Mouse (Mus musculus): Measurements from ENCODE around the gene Ubald2.

The Ubald2 gene

GRCm38 (mm10) chr11:116431428-116432077 is 2.3 kb upstream of the Ubald2 start:
- no peak for ATAC-seq (ENCODE audit: insufficient number of reproducible peaks, low FRiP score, low TSS enrichment)

DNA sequence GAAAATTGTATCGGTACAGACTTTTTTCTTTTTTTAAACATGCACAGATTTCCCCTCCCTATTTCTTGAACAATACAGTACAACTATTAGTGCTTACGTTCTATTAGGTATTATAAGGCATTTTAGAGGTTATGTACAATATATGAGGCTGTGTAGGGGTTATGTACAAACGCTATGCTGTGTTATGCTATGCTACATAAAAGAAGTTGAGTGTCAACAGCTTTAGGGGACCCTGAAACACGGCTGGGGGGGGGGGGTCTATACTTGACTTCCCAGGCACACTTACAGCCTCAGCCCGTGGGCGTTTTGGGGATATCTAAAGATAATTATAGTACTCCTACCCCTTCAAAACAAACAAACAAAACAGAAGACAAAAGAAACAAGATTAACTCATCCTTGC is 1.8 kb upstream of the Ubald2 start:
- ATAC-seq (ENCODE audit: insufficient number of reproducible peaks, low FRiP score, low TSS enrichment) = no peak

- ATAC-seq (ENCODE audit: insufficient number of reproducible peaks, low FRiP score, low TSS enrichment) = no peak
These were observed 1.1 kb upstream of the Ubald2 start for GRCm38 (mm10) chr11:116432593-116433355.

DNA sequence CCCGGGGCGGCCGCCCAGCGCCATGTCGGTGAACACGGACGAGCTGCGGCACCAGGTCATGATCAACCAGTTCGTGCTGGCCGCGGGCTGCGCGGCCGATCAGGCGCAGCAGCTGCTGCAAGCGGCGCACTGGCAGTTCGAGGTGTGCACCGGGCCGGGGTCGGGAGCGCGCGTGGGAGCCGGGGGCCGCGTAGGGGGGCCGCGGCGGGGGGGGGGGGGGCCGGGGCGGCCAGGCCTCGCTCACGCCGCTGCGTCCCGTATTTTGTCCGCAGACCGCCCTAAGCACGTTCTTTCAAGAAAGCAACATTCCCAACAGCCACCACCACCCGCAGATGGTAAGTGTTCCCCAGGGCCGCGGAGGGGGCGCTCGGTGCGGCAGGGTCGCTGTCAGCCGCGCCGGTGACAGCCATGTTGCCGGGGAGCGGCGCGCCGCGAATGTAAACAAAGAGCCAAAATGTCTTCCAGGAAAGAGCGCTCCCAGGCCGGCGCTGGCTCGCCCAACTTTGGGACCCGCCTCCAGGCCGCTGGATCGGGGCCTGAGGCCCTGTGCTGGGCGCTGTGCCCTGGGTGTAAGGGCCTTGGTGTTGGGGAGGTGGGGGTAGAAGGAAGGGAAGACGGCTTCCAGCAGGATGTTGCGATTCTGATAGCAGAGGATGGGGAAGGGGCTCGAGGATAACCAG is 533 bp downstream of the Ubald2 start:
- no peak for ATAC-seq (ENCODE audit: insufficient number of reproducible peaks, low FRiP score, low TSS enrichment)

- ATAC-seq (ENCODE audit: insufficient number of reproducible peaks, low FRiP score, low TSS enrichment) = no peak
These were observed 1.3 kb downstream of the Ubald2 start for GRCm38 (mm10) chr11:116434967-116435752.

- ATAC-seq (ENCODE audit: insufficient number of reproducible peaks, low FRiP score, low TSS enrichment) = no peak
These were observed 2.3 kb downstream of the Ubald2 start for GRCm38 (mm10) chr11:116435992-116436724.

DNA sequence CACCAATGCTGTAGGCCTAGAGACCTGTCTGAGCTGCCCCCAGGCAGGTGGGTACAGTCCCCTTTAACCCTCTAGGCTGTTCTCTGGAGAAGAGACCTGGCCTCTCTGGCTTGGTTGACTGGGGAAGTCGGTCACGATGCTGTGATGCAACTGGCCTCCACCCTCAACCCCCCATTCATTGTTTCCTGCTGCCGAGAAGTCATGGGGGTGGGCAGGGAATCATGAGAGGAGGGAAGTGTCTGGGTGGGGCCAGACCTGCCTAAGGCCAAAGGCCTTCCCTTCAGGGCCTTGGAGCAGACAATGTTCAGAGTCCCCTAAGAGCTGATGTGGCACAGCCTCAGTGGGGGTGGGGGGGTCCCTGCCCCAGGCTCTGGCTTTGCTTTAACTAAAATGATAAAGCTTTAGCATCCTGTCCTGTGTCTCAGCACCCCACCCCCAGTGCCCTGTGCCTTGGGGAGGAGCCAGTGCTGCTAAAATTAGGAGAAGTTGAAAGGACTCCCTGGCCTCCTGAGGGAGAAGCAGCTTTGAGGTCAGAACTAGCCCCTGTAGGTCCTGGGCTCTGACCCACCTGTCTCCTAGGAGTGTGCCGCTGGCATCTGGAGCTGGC is 2.9 kb downstream of the Ubald2 start:
- ATAC-seq (ENCODE audit: insufficient number of reproducible peaks, low FRiP score, low TSS enrichment) = no peak

DNA sequence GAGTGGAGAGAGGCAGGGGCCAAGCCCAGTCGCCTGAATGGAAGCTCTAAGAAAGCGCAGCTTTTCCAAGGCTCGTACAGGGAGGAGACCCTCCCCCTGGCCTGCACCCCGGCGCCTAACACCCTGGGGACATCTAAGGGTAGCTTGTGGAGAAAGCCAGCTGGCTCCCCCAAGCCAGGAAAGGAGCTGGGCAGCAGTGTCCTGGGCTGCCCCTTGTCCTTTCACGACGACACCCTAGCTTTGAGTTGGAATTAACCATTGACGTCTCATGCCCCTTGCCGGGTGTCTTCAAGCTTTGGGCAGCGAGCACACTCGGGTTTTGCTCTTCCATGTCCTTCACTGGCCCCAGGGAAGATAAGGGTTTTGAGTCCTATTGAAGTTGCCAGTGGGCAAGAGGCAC is 3.6 kb downstream of the Ubald2 start:
- ATAC-seq (ENCODE audit: insufficient number of reproducible peaks, low FRiP score, low TSS enrichment) = no peak

GRCm38 (mm10) chr11:116439269-116440240 is 5.7 kb downstream of the Ubald2 start:
- no peak for ATAC-seq (ENCODE audit: insufficient number of reproducible peaks, low FRiP score, low TSS enrichment)

DNA sequence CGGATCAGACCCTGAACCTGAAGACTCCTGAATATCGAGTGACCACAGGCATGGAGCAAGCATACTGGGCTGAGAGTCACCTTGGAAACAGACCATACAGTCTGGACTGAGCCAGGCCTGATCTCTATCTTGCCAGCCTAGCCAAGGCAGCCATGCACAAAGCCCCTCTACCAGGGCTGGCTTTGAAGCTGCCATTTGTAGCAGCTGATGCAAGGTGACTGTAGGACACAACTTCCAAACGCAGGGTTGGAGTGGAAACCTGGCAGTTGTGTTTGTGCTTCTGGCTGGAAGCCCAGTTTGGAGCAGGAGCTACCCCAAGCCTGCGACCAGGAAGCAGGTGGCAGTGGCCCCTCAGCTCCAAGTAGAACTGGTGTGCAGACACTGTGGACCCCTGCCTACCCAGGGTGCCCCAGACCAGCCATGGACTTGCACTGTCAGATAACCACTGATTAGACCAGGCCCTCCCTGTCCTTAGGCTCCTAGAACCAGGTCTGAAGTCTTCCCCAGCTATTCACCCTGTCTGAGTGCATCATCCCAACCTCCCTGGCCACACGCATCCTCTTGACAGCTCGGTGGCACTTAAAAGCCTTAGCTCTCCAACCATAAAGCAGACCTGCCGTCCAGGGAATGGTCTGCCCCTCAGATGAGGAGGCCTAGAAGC is 6.6 kb downstream of the Ubald2 start:
- ATAC-seq (ENCODE audit: insufficient number of reproducible peaks, low FRiP score, low TSS enrichment) = no peak

DNA sequence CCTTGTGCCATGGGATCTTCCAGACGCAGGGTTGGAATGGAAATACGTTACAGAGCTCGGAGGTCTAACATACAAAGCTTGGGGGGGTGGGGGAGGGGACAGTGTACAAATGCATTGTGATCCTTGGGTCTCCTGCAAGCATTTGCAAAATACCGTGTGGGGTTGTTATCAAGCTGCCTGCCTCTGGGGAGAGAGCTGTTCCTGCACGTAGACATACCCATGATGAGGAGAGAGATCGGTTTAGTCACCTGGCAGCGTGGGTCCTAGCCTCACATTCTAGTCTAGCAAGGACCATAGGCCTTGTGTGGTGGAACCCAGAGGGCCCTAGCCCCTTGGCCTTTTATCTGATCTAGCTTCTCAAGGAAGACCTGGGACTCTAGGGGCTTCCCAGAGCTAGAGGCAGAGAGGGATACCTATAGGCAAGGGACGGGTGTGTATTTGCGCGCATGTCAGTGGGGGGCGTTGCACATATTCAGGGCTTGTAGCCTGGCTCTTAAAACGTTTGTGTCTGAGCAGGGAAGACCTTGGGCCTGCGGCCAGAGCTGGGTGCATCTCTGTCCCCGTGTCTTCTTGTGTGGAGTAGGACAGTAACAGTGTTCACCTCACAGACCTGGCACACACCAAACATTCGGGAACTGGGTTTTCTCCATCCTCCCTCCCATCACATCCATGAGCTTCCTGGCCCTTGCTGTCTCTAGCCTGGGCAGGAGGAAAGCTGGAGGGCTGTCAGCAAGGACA is 8.4 kb downstream of the Ubald2 start:
- ATAC-seq (ENCODE audit: insufficient number of reproducible peaks, low FRiP score, low TSS enrichment) = no peak

GRCm38 (mm10) chr11:116442867-116443177 is 8.9 kb downstream of the Ubald2 start:
- no peak for ATAC-seq (ENCODE audit: insufficient number of reproducible peaks, low FRiP score, low TSS enrichment)

GRCm38 (mm10) chr11:116443311-116443710 is 9.4 kb downstream of the Ubald2 start:
- ATAC-seq (ENCODE audit: insufficient number of reproducible peaks, low FRiP score, low TSS enrichment) = no peak

DNA sequence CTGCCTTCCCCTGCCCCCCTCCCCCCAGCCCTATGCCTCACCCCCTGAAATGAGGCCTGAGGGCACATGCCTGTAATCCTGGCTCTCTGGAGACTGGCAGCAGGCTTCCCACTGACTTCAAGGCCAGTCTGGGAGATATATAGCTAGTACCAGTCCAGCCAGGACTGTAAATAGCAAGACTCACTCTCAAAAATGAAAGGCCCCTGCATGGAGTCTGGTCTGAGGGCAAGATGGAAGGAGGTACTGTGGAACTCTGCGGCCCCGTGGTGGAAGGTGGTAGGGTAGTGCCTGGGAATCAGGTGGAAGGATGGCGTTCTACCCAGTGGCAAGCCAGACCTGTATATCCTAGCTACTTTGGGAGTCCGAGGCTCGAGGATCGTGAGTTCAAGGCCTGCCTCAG is 10.0 kb downstream of the Ubald2 start:
- no peak for ATAC-seq (ENCODE audit: insufficient number of reproducible peaks, low FRiP score, low TSS enrichment)

DNA sequence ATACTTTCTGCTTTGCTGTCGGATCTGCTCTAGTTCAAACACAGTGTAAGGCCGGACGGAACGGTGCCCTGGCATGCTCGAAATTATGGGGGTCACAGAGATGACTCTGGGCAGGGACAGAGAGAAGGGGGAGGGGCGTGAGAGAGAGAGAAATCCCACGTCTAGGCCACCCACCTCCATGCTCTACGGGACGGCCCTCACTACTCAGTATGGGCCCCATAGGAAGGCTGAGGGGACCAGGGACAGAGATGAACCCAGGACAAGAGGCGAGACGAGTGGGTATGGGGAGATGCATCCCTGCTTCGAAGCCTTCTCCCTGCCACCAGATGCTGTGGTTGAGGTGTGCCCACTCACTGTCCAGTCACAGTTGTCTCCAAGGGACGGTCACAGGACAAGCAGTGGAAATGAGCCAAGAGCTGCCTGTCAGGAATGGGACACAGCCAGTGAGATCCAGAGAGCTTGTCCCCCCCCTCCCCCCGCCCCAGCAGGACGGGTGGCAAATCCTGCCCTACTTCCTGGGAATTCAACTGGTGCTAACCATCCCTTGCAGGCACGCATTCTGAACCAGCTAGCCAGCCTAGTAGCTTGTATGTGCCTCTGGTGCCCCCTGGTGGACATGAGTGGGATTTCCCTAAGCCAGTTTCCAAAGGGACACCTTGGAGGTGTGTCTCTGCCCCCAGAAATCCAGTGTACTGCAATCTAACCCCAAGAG is 11.9 kb downstream of the Ubald2 start:
- peak; percentile 49; the same call in 1 of the 2 replicates for ATAC-seq (ENCODE audit: insufficient number of reproducible peaks, low FRiP score, low TSS enrichment)

DNA sequence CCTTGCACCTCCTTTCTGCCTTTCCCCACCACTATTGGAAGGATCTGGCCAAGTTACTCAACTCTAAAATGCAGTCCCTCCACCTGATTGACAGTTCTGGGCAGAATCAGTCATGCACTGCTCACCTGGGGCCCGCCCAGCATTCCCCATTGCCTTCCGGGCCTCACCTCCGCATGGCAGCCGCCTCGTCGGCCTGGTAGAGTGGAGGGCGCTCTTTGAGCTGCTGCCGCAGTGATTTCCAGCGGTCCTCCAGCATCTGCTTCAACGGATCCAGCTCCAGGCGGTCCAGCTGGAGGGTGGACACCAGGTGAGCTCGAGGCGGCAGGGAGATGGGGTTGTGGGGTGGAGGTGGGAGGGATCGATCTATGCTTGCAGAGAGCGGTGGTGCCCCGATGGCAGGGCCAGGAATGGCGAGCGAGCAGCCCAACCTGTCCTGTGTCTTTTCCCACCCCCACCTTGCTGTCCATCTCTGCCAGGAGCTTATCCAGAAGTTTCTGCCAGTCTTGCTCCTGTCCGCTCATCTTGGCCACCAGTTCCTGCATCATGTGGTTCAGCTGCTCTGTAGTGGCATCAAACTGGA is 12.5 kb downstream of the Ubald2 start:
- ATAC-seq (ENCODE audit: insufficient number of reproducible peaks, low FRiP score, low TSS enrichment) = 0 out of 2 replicates have a peak, but pooled peaks have one; percentile 40

All from cerebellum, adult (tissue).